Mouse (Mus musculus) CD8-positive naive resting alpha-beta T cell, adult 2 months (primary cell): Measurements from ENCODE around the gene Tmem128.
A peak's percentile ranks its signal among the peaks of the same experiment; 100 is the strongest.

Experiments
- DNase-seq, 2 experiments: peaks; one replicate each; pipeline ENCODE4 v3.0.0; 2022; ENCODE audit warnings: low read depth in 2 of 2, low spot score in 2 of 2

The Tmem128 gene

GRCm38 (mm10) chr5:38277098-38277866, 17.3 kb downstream of the Tmem128 start:
- no peak for DNase-seq

GRCm38 (mm10) chr5:38277936-38278600, 18.1 kb downstream of the Tmem128 start:
- DNase-seq: no peak

- DNase-seq: no peak
Observed at GRCm38 (mm10) chr5:38280075-38280474, 20.1 kb downstream of the Tmem128 start.

GRCm38 (mm10) chr5:38285724-38286123, 25.7 kb downstream of the Tmem128 start:
- no peak for DNase-seq

GRCm38 (mm10) chr5:38288476-38288875, 28.5 kb downstream of the Tmem128 start:
- no peak for DNase-seq

GRCm38 (mm10) chr5:38301761-38302411, 41.9 kb downstream of the Tmem128 start:
- no peak for DNase-seq

- DNase-seq: no peak
Observed at GRCm38 (mm10) chr5:38302651-38303050, 42.7 kb downstream of the Tmem128 start.

- no peak for DNase-seq
Observed at GRCm38 (mm10) chr5:38305241-38305640, 45.3 kb downstream of the Tmem128 start.

- peak; percentile 70 to 84 for DNase-seq
Observed at GRCm38 (mm10) chr5:38307255-38308101, 47.5 kb downstream of the Tmem128 start.

GRCm38 (mm10) chr5:38308873-38309272, 48.9 kb downstream of the Tmem128 start:
- peak; percentile 9 to 45 for DNase-seq

- DNase-seq: no peak
Observed at GRCm38 (mm10) chr5:38309795-38310194, 49.8 kb downstream of the Tmem128 start.
